Mouse (Mus musculus) intestine, postnatal 0 days (tissue): ENCODE data around the gene Gm49325. TPM values are rescaled to one million over a fixed set of nuclear protein-coding genes. Genes with fewer than 3 reads are reported as not detected.

Source experiments
- ATAC-seq: fragments of 200-750 bp; cut with Nextera tagmentation; 2 replicates; pipeline ENCODE4 v1.8.0; 2017; ENCODE audit warnings: mild to moderate bottlenecking, moderate TSS enrichment, moderate library complexity
- H3K27ac ChIP-seq: fragments of 300-500 bp; sonication (generic); 2 replicates; pipeline ENCODE4 v1.5.1; 2014; ENCODE audit warnings: mild to moderate bottlenecking, low read depth, low read length, moderate library complexity
- H3K27me3 ChIP-seq: fragments of 300-500 bp; sonication (generic); replicated peaks from 2 replicates; pipeline ENCODE4 v1.6.1; 2014; ENCODE audit warnings: low read length, mixed read lengths; ENCODE audit not compliant: control insufficient read depth, insufficient read depth
- H3K36me3 ChIP-seq: fragments of 300-500 bp; sonication (generic); 2 replicates; pipeline ENCODE4 v1.6.1; 2014; ENCODE audit warnings: mild to moderate bottlenecking, moderate library complexity; ENCODE audit not compliant: control insufficient read depth, insufficient read depth
- H3K4me1 ChIP-seq: fragments of 300-500 bp; sonication (generic); replicated peaks from 2 replicates; pipeline ENCODE4 v1.6.1; 2014; ENCODE audit warnings: antibody characterized with exemption, low read length, mixed read lengths; ENCODE audit not compliant: control insufficient read depth, insufficient read depth
- H3K4me2 ChIP-seq: fragments of 300-500 bp; sonication (generic); replicated peaks from 2 replicates; pipeline ENCODE4 v1.6.1; 2014; ENCODE audit warnings: low read depth, mild to moderate bottlenecking, moderate library complexity
- H3K4me3 ChIP-seq: fragments of 300-500 bp; sonication (generic); 2 replicates; pipeline ENCODE4 v1.5.1; 2014; ENCODE audit warnings: low read depth, low read length
- H3K9ac ChIP-seq: fragments of 300-500 bp; sonication (generic); 2 replicates; pipeline ENCODE4 v1.6.1; 2014; ENCODE audit warnings: mild to moderate bottlenecking, low read depth, low read length
- H3K9me3 ChIP-seq: fragments of 300-500 bp; sonication (generic); 2 replicates; pipeline ENCODE4 v1.6.1; 2016; ENCODE audit warnings: mixed run types; ENCODE audit not compliant: control insufficient read depth
- CTCF ChIP-seq: sonication (generic); IDR thresholded peaks from 2 replicates; pipeline ENCODE4 v1.5.1; 2016; ENCODE audit warnings: low read depth, mild to moderate bottlenecking, control low read depth, antibody characterized with exemption, moderate library complexity
- WGBS: fragments of 180-500 bp; shearing (Covaris S2); extraction: QIAGEN DNeasy Blood & Tissue Kit; methylation state at CpG from one replicate; pipeline ENCODE4 v1.1.7; 2014; 5-methylcytosine and 5-hydroxymethylcytosine counted together
- polyA plus RNA-seq: library from polyadenylated mRNA; unstranded; fragments of >200 nt; fragmentation: Nextera tagmentation; extraction: Ambion mirVana; gene quantifications from 2 replicates; pipeline ENCODE4 v1.2.1, GENCODE M21; 2015

The Gm49325 gene
- polyA plus RNA-seq, 1 experiment from 2014 or later: 18.9 TPM

DNA sequence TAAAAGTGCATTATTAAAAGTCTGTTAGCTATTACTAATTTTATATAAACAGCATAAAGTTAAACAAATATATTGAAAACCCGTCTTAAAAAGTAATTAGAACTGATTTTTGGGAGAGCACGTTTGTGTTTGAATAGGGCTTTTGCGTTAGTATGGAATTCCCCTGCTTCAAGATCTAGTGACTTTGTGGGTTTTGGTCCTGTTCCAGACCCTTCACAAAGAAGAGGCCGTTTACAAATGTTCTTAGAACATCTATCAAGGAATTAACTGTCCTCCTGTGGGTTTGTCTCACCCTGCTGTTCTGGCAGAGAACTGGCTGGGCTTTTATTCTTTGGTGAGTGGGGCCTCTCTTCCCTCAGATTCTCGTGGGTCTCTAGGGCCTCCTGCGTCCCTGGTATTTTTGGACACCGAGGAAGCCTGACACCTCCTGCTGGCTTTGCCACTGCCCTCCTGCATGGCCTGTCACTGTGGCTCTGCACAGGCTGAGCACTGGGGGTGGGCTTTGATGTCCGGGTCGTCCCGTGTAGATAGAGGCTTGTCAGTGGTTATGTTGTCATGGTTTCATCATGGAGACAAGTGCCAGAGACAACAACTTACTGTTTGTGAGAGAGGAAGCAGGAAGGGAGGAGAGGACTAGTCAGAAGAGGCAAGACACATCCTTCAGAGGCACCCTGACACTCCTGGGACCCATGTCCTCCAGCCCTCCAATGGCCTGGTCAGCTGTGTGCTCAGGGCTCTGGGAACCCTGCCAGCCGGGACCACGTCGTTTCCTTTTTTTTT, 28.6 kb downstream of the Gm49325 start:
- no peak overlapping the region for H3K9ac ChIP-seq
- no peak for ATAC-seq
- H3K9me3 ChIP-seq: no peaks in the 10 kb centered on the region
- H3K27me3 ChIP-seq: no peaks in the 10 kb centered on the region
- 58% methylated on average over 13 of the region's 13 CpGs for WGBS
- H3K4me3 ChIP-seq: no peak overlapping the region
- H3K4me1 ChIP-seq: no peaks in the 10 kb centered on the region
- H3K4me2 ChIP-seq: no peak overlapping the region
- no peak overlapping the region for H3K27ac ChIP-seq
- peaks cover 47% of the 10 kb centered on the region for H3K36me3 ChIP-seq
- TF ChIP-seq CTCF: no peak; the same call in 1 of the 2 replicates

- no peak for ATAC-seq
Observed at GRCm38 (mm10) chr10:77636234-77636922, 30.4 kb downstream of the Gm49325 start.

GRCm38 (mm10) chr10:77638956-77639355, 33.0 kb downstream of the Gm49325 start:
- ATAC-seq: no peak
- H3K9ac ChIP-seq: no peak overlapping the region
- H3K27me3 ChIP-seq: no peaks in the 10 kb centered on the region
- no peaks in the 10 kb centered on the region for H3K4me1 ChIP-seq
- H3K36me3 ChIP-seq: peaks cover 55% of the 10 kb centered on the region
- no peak overlapping the region for H3K4me3 ChIP-seq
- no peak for TF ChIP-seq CTCF
- no peaks in the 10 kb centered on the region for H3K9me3 ChIP-seq
- H3K4me2 ChIP-seq: no peak overlapping the region
- H3K27ac ChIP-seq: no peak overlapping the region
- WGBS: 78% methylated on average over 6 of the region's 6 CpGs

More at GRCm38 (mm10) chr10:77636234-77636922, 30.4 kb downstream of the Gm49325 start:
- no peaks in the 10 kb centered on the region for H3K27me3 ChIP-seq
- no peak overlapping the region for H3K4me2 ChIP-seq
- WGBS: 92% methylated on average over 7 of the region's 7 CpGs
- TF ChIP-seq CTCF: no peak
- H3K9me3 ChIP-seq: no peaks in the 10 kb centered on the region
- no peak overlapping the region for H3K27ac ChIP-seq
- H3K9ac ChIP-seq: no peak overlapping the region
- H3K4me3 ChIP-seq: no peak overlapping the region
- H3K36me3 ChIP-seq: peaks cover 53% of the 10 kb centered on the region
- no peaks in the 10 kb centered on the region for H3K4me1 ChIP-seq

- Histone ChIP-seq H3K27ac (no peak overlapping the region), H3K4me2 (no peak overlapping the region), H3K36me3 (peaks cover 62% of the 10 kb centered on the region), H3K4me3 (no peak overlapping the region), H3K9me3 (no peaks in the 10 kb centered on the region), H3K9ac (no peak overlapping the region), H3K27me3 (no peaks in the 10 kb centered on the region), H3K4me1 (no peaks in the 10 kb centered on the region)
- peak; percentile 9; the same call in 1 of the 2 replicates for ATAC-seq
- WGBS: 68% methylated on average over 7 of the region's 7 CpGs
- no peak for TF ChIP-seq CTCF
Observed at GRCm38 (mm10) chr10:77643160-77643559, 37.2 kb downstream of the Gm49325 start.

- Histone ChIP-seq H3K9me3 (no peaks in the 10 kb centered on the region), H3K4me3 (no peak overlapping the region), H3K4me1 (no peaks in the 10 kb centered on the region), H3K36me3 (peaks cover 59% of the 10 kb centered on the region), H3K27me3 (no peaks in the 10 kb centered on the region), H3K4me2 (no peak overlapping the region), H3K27ac (no peak overlapping the region), H3K9ac (no peak overlapping the region)
- WGBS: 89% methylated on average over 5 of the region's 5 CpGs
- ATAC-seq: no peak
- no peak for TF ChIP-seq CTCF
Observed at GRCm38 (mm10) chr10:77645571-77645970, 39.6 kb downstream of the Gm49325 start.

- H3K9ac ChIP-seq: no peak overlapping the region
- TF ChIP-seq CTCF: no peak
- WGBS: 56% methylated on average over 1 of the region's 1 CpGs
Observed at GRCm38 (mm10) chr10:77647461-77647860, 41.5 kb downstream of the Gm49325 start.

More at GRCm38 (mm10) chr10:77647461-77647860, 41.5 kb downstream of the Gm49325 start:
- Histone ChIP-seq H3K27ac (no peak overlapping the region), H3K9me3 (no peaks in the 10 kb centered on the region), H3K4me1 (no peaks in the 10 kb centered on the region), H3K4me3 (no peak overlapping the region), H3K4me2 (no peak overlapping the region), H3K36me3 (peaks cover 44% of the 10 kb centered on the region), H3K27me3 (no peaks in the 10 kb centered on the region)
- no peak for ATAC-seq
